Comparison of ENCODE assay signal across 12 mouse cellular contexts in genomic region chr19:34959369-34959768, GRCm38 (mm10). TPM values are rescaled to one million over a fixed set of nuclear protein-coding genes. Genes with fewer than 3 reads are reported as not detected.
DNase-seq lines count a peak whose midpoint lies in the region; ATAC-seq and TF ChIP-seq lines count a peak whose summit lies in the region.
"Had no signal": no experiment of that assay in that cellular context is flagged by ENCODE, and none has a peak within 500 bp of the region (broad histone marks: within the 10 kb centered on the region; RNA-seq: fewer than 3 reads in every experiment).

No protein-coding gene starts in this region.

- H3K27ac ChIP-seq in lung, postnatal 0 days (ENCODE audit: low read length) = no peak overlapping the region
- H3K27ac ChIP-seq: heart, embryonic 13.5 days; midbrain, embryonic 12.5 days; neural tube, embryonic 12.5 days had no signal

- TF ChIP-seq CTCF in lung, postnatal 0 days (IDR thresholded peaks at IDR 0.05) = 0 out of 2 replicates have a peak, but pooled peaks have one; percentile 2

- no peak overlapping the region for H3K4me2 ChIP-seq in lung, postnatal 0 days (replicated peaks; ENCODE audit: low read depth, low read length)
- H3K4me2 ChIP-seq: heart, embryonic 13.5 days; midbrain, embryonic 12.5 days; neural tube, embryonic 12.5 days had no signal

- no peaks in the 10 kb centered on the region for H3K9me3 ChIP-seq in lung, postnatal 0 days (ENCODE audit: low read length)
- H3K9me3 ChIP-seq: heart, embryonic 13.5 days; midbrain, embryonic 12.5 days; neural tube, embryonic 12.5 days had no signal

- H3K27me3 ChIP-seq in lung, postnatal 0 days (replicated peaks; ENCODE audit: insufficient read depth, low read length) = no peaks in the 10 kb centered on the region
- H3K27me3 ChIP-seq: heart, embryonic 13.5 days; midbrain, embryonic 12.5 days; neural tube, embryonic 12.5 days had no signal

- no peaks in the 10 kb centered on the region for H3K36me3 ChIP-seq in lung, postnatal 0 days (ENCODE audit: insufficient read depth, low read length)

- 87% methylated on average over 11 of the region's 11 CpGs for WGBS in lung, postnatal 0 days

- peak; percentile 3 for DNase-seq in adrenal gland, adult 2 months
- no peak for DNase-seq in adrenal gland, adult 18-20 months (ENCODE audit: low spot score in 2 of 2)
- DNase-seq in lung, postnatal 0 days (ENCODE audit: low spot score) = no peak
- no peak for DNase-seq in lung, postnatal 4 days
- peak; percentile 11 for DNase-seq in layer of hippocampus, adult 9-10 months (ENCODE audit: low spot score)
- DNase-seq in skeletal muscle tissue, adult 2 months (ENCODE audit: low read depth, low spot score) = peak; percentile 7
- no peak for DNase-seq in cerebellum, adult 18-20 months
- DNase-seq: kidney, adult 18-20 months had no signal

- no peak for TF ChIP-seq EP300 in lung, postnatal 0 days (IDR thresholded peaks at IDR 0.05)

- no peaks in the 10 kb centered on the region for H3K4me1 ChIP-seq in lung, postnatal 0 days (ENCODE audit: insufficient read depth, low read depth, low read length)
- H3K4me1 ChIP-seq: midbrain, embryonic 12.5 days; neural tube, embryonic 12.5 days had no signal

- H3K9ac ChIP-seq in lung, postnatal 0 days (replicated peaks; ENCODE audit: low read depth) = no peak overlapping the region
- H3K9ac ChIP-seq: heart, embryonic 13.5 days; midbrain, embryonic 12.5 days; neural tube, embryonic 12.5 days had no signal

- ATAC-seq in lung, postnatal 0 days = no peak
- ATAC-seq in megakaryocyte, adult 5-6 weeks (ENCODE audit: poor library complexity, severe bottlenecking) = no peak

- no peak overlapping the region for H3K4me3 ChIP-seq in lung, postnatal 0 days (ENCODE audit: low read depth, low read length)
- H3K4me3 ChIP-seq: heart, embryonic 13.5 days; midbrain, embryonic 12.5 days; neural tube, embryonic 12.5 days had no signal

RNA-seq across cellular contexts. Expression of gene Kif20b, which starts 37.2 kb away (rescaled TPM):
- total RNA-seq in adrenal gland, adult 2 months (2021) = 1 to 10 TPM; 1.4 to 2.9 TPM
- not detected in 2 replicates for polyA plus RNA-seq in adrenal gland, adult 2 months (2012; rRNA removed)
- total RNA-seq in adrenal gland, adult 18-20 months (2021) = 1 to 10 TPM in 1 of 2 experiments, under 1 TPM in 1; 0.90 to 2.4 TPM
- polyA plus RNA-seq in lung, postnatal 0 days (2015; fragmentation: Nextera tagmentation; extraction: Ambion mirVana) = 4.2 and 7.8 TPM in 2 replicates
- 72.8 and 96.1 TPM in 2 replicates for total RNA-seq in megakaryocyte, adult 5-6 weeks (2015)
- total RNA-seq in megakaryocyte, adult 5-6 weeks (2017) = 96.4 and 102 TPM in 2 replicates

Comparison
In these comparisons a context has a peak if more than half of its experiments do, and no peak if none do; other contexts are left out.
1. DNase-seq: peak in adrenal gland, adult 2 months (single experiment), layer of hippocampus, adult 9-10 months (single experiment) and skeletal muscle tissue, adult 2 months (single experiment); none in adrenal gland, adult 18-20 months (0 of 2), lung, postnatal 0 days (single experiment), lung, postnatal 4 days (0 of 2) and cerebellum, adult 18-20 months (0 of 2).
2. RNA of gene Kif20b, which starts 37.2 kb away (total RNA-seq): 72.8 to 102 TPM in megakaryocyte, adult 5-6 weeks; 1.4 to 2.9 TPM in adrenal gland, adult 2 months and 0.90 to 2.4 TPM in adrenal gland, adult 18-20 months; every median in the first group is over 10 times any median in the second.